ENCODE assay signal across 21 mouse cellular contexts in genomic region chr3:137807423-137807822, GRCm38 (mm10).
"Had no signal": no experiment of that assay in that cellular context is flagged by ENCODE, and none has a peak within 500 bp of the region (broad histone marks: within the 10 kb centered on the region; RNA-seq: fewer than 3 reads in every experiment).

No protein-coding gene starts in this region.

- H3K36me3 ChIP-seq: heart, embryonic 10.5 days; heart, embryonic 12.5 days; hindbrain, embryonic 10.5 days; hindbrain, embryonic 12.5 days; limb, embryonic 10.5 days; limb, embryonic 12.5 days; liver, embryonic 12.5 days had no signal

- DNase-seq: gastrocnemius, adult 2 months; gastrocnemius, postnatal 10 days; gastrocnemius, postnatal 25 days; heart, adult 18-20 months; heart, postnatal 10 days; heart, postnatal 4 days; liver had no signal

- H3K4me1 ChIP-seq: hindbrain, embryonic 12.5 days; limb, embryonic 10.5 days; limb, embryonic 12.5 days; liver, embryonic 12.5 days had no signal

- H3K4me3 ChIP-seq: gastrocnemius, adult 2 months; heart, embryonic 10.5 days; heart, embryonic 12.5 days; hindbrain, embryonic 10.5 days; hindbrain, embryonic 12.5 days; layer of hippocampus, adult 2 months; left cerebral cortex, adult 2 months; limb, embryonic 10.5 days; limb, embryonic 12.5 days; liver, embryonic 12.5 days had no signal

- H3K9me3 ChIP-seq: heart, embryonic 10.5 days; heart, embryonic 12.5 days; hindbrain, embryonic 10.5 days; hindbrain, embryonic 12.5 days; limb, embryonic 10.5 days; limb, embryonic 12.5 days; liver, embryonic 12.5 days had no signal

- H3K27ac ChIP-seq: gastrocnemius, adult 2 months; heart, embryonic 10.5 days; hindbrain, embryonic 10.5 days; hindbrain, embryonic 12.5 days; hindbrain, embryonic 14.5 days; layer of hippocampus, adult 2 months; left cerebral cortex, adult 2 months; limb, embryonic 10.5 days; limb, embryonic 12.5 days; liver, embryonic 12.5 days; liver, embryonic 14.5 days had no signal

- H3K27me3 ChIP-seq: heart, embryonic 12.5 days; hindbrain, embryonic 12.5 days; limb, embryonic 12.5 days; liver, embryonic 12.5 days had no signal

- H3K4me2 ChIP-seq: heart, embryonic 12.5 days; hindbrain, embryonic 12.5 days; hindbrain, embryonic 14.5 days; limb, embryonic 12.5 days; liver, embryonic 12.5 days had no signal

- ATAC-seq: hindbrain, embryonic 16.5 days; inflammation-experienced regulatory T-cells, adult 6 months; intestine, embryonic 16.5 days; liver, embryonic 12.5 days had no signal

- H3K9ac ChIP-seq: heart, embryonic 12.5 days; hindbrain, embryonic 12.5 days; hindbrain, embryonic 14.5 days; limb, embryonic 12.5 days; liver, embryonic 12.5 days; liver, embryonic 14.5 days had no signal
